Mouse (Mus musculus) erythroblast, embryonic 14.5 days (primary cell): ENCODE data around the gene Casc1.

ENCODE experiments used
- GATA1 ChIP-seq: IDR thresholded peaks from 2 replicates; pipeline ENCODE4 v1.6.1; 2012; ENCODE audit warnings: low read length, inconsistent platforms, mixed read lengths
- TAL1 ChIP-seq: IDR thresholded peaks from 3 replicates; pipeline ENCODE4 v1.6.1; 2012; ENCODE audit warnings: low read length, inconsistent platforms, mixed read lengths

GRCm38 (mm10) chr6:145129563-145129962 lies 81.2 kb downstream of the Casc1 start:
- TF ChIP-seq TAL1 (no peak), GATA1 (no peak)
